Mouse (Mus musculus): Measurements from ENCODE around the gene Bsn.
A peak's percentile ranks its signal among the peaks of the same experiment; 100 is the strongest.

Bsn gene

GRCm38 (mm10) chr9:108052885-108053664 lies 137.1 kb downstream of the Bsn start, which contains the start of gene Amigo3:
Gene Amigo3, plus strand, starts transcription at chr9:108053159.
- DNase-seq: peak; percentile 98

- DNase-seq: no peak
Observed at GRCm38 (mm10) chr9:108052411-108052810, 137.8 kb downstream of the Bsn start.

GRCm38 (mm10) chr9:108051931-108052220 lies 138.3 kb downstream of the Bsn start:
- no peak for DNase-seq

GRCm38 (mm10) chr9:108051184-108051930 lies 138.8 kb downstream of the Bsn start:
- DNase-seq: no peak

GRCm38 (mm10) chr9:108049561-108050251 lies 140.5 kb downstream of the Bsn start:
- peak; percentile 12 for DNase-seq

GRCm38 (mm10) chr9:108049016-108049455 lies 141.1 kb downstream of the Bsn start, which contains the start of gene Gmppb:
Gene Gmppb, plus strand, starts transcription at chr9:108049242.
- peak; percentile 92 for DNase-seq

GRCm38 (mm10) chr9:108048566-108048955 lies 141.6 kb downstream of the Bsn start:
- DNase-seq: no peak

GRCm38 (mm10) chr9:108047601-108048565 lies 142.3 kb downstream of the Bsn start:
- no peak for DNase-seq

- no peak for DNase-seq
Observed at GRCm38 (mm10) chr9:108046582-108046981, 143.6 kb downstream of the Bsn start.

Data from thymus, postnatal 4 days (tissue).